Mouse (Mus musculus) CH12.LX (cell line): ENCODE data around the gene Eef1akmt3. TPM values are rescaled to one million over a fixed set of nuclear protein-coding genes. Genes with fewer than 3 reads are reported as not detected.

ENCODE experiments used
- DNase-seq: peaks from one replicate; pipeline ENCODE4 v3.0.0-alpha.2; 2013; ENCODE audit errors: extremely low read depth
- H3K27ac ChIP-seq: 2 replicates; pipeline ENCODE4 v1.5.1; 2012; ENCODE audit warnings: low read depth, mild to moderate bottlenecking, control low read depth, moderate library complexity; ENCODE audit not compliant: insufficient read depth
- H3K27me3 ChIP-seq: replicated peaks from 2 replicates; pipeline ENCODE3; 2012; ENCODE audit warnings: inconsistent platforms
- H3K36me3 ChIP-seq, 2 experiments: replicated peaks in 1 of 2; 2 replicates each; pipeline versions ENCODE3 to v1.6.1; 2012; ENCODE audit warnings: inconsistent platforms in 1 of 2, low read length in 1 of 2, mild to moderate bottlenecking in 1 of 2, mixed read lengths in 1 of 2, moderate library complexity in 1 of 2; ENCODE audit not compliant: control insufficient read depth in 1 of 2, insufficient read depth in 1 of 2
- H3K4me1 ChIP-seq, 2 experiments: 2 replicates each; pipeline ENCODE4 v1.6.1; 2012; ENCODE audit warnings: inconsistent platforms in 1 of 2, moderate library complexity in 1 of 2; ENCODE audit not compliant: insufficient read depth in 2 of 2, control insufficient read depth in 1 of 2
- H3K4me2 ChIP-seq: 2 replicates; pipeline ENCODE4 v1.6.1; 2012; ENCODE audit warnings: low read depth, mild to moderate bottlenecking, control low read depth; ENCODE audit not compliant: poor library complexity, insufficient read depth, severe bottlenecking
- H3K4me3 ChIP-seq, 3 experiments: fragments of 150-350 bp in 1 of 3; sonication (generic) in 1 of 3; replicated peaks in 1 of 3; 2 replicates each; pipeline versions ENCODE3 to v1.5.1; 2011 to 2012; ENCODE audit warnings: low read depth in 2 of 3, low read length in 2 of 3, mild to moderate bottlenecking in 2 of 3, moderate library complexity in 2 of 3, control low read depth in 1 of 3, improper control_type of control experiment in 1 of 3, inconsistent platforms in 1 of 3, mixed read lengths in 1 of 3; ENCODE audit not compliant: poor library complexity in 1 of 3
- H3K79me2 ChIP-seq: replicated peaks from 2 replicates; pipeline ENCODE4 v1.6.1; 2012; ENCODE audit warnings: mild to moderate bottlenecking, moderate library complexity; ENCODE audit not compliant: control insufficient read depth, poor library complexity, insufficient read depth, severe bottlenecking; ENCODE audit errors: extremely low read depth
- H3K9ac ChIP-seq: 2 replicates; pipeline ENCODE4 v1.6.1; 2012; ENCODE audit warnings: low read depth, mild to moderate bottlenecking, control low read depth, moderate library complexity; ENCODE audit not compliant: insufficient read depth
- H3K9me3 ChIP-seq: replicated peaks from 2 replicates; pipeline ENCODE3; 2012; ENCODE audit warnings: low read length, inconsistent platforms, mixed read lengths
- BHLHE40 ChIP-seq: IDR thresholded peaks from 2 replicates; pipeline ENCODE4 v1.6.1; 2011; ENCODE audit warnings: mild to moderate bottlenecking, low read depth, low read length, improper control_type of control experiment
- E2F4 ChIP-seq: IDR thresholded peaks from 2 replicates; pipeline ENCODE4 v1.6.1; 2011; ENCODE audit warnings: low read depth, low read length, improper control_type of control experiment; ENCODE audit not compliant: insufficient replicate concordance
- ELF1 ChIP-seq: IDR thresholded peaks from 2 replicates; pipeline ENCODE4 v1.6.1; 2014; ENCODE audit warnings: low read depth, mild to moderate bottlenecking, inconsistent platforms, low read length, improper control_type of control experiment
- EP300 ChIP-seq: IDR thresholded peaks from 2 replicates; pipeline ENCODE4 v1.6.1; 2011; ENCODE audit warnings: low read length, improper control_type of control experiment
- GABPA ChIP-seq: IDR thresholded peaks from 2 replicates; pipeline ENCODE4 v1.6.1; 2012; ENCODE audit warnings: low read depth, low read length, improper control_type of control experiment, inconsistent platforms; ENCODE audit not compliant: insufficient replicate concordance
- JUN ChIP-seq: IDR thresholded peaks from 2 replicates; pipeline ENCODE4 v1.6.1; 2011; ENCODE audit warnings: low read depth, mild to moderate bottlenecking, low read length, improper control_type of control experiment, moderate library complexity; ENCODE audit not compliant: insufficient read depth
- JUND ChIP-seq: conservative IDR thresholded peaks from 2 replicates; pipeline ENCODE4 v1.6.1; 2011; ENCODE audit warnings: low read depth, low read length, improper control_type of control experiment
- MAX ChIP-seq: IDR thresholded peaks from 2 replicates; pipeline ENCODE4 v1.6.1; 2011; ENCODE audit warnings: low read length, improper control_type of control experiment
- MAZ ChIP-seq: IDR thresholded peaks from 2 replicates; pipeline ENCODE4 v1.6.1; 2012; ENCODE audit warnings: low read depth, mild to moderate bottlenecking, inconsistent platforms, low read length, improper control_type of control experiment, moderate library complexity
- MEF2A ChIP-seq: IDR thresholded peaks from 2 replicates; pipeline ENCODE4 v1.6.1; 2014; ENCODE audit warnings: low read depth, mild to moderate bottlenecking, inconsistent platforms, low read length, improper control_type of control experiment, borderline replicate concordance
- MXI1 ChIP-seq: IDR thresholded peaks from 2 replicates; pipeline ENCODE4 v1.6.1; 2011; ENCODE audit warnings: mild to moderate bottlenecking, low read depth, low read length, improper control_type of control experiment
- POLR2A ChIP-seq: IDR thresholded peaks from 2 replicates; pipeline ENCODE4 v1.6.1; 2011; ENCODE audit warnings: low read depth, mild to moderate bottlenecking, improper control_type of control experiment, low read length
- SIN3A ChIP-seq: IDR thresholded peaks from 2 replicates; pipeline ENCODE4 v1.6.1; 2012; ENCODE audit warnings: low read length, improper control_type of control experiment, inconsistent platforms
- SMC3 ChIP-seq: IDR thresholded peaks from 2 replicates; pipeline ENCODE4 v1.6.1; 2011; ENCODE audit warnings: low read depth, low read length, improper control_type of control experiment
- dilution Hi-C: fragments of 300-500 bp; cut with MboI; formaldehyde crosslinking; loops from 2 replicates; pipeline ENCODE4 v1.14.3; 2020; ENCODE audit warnings: low sequenced_read_pairs; ENCODE audit not compliant: extremely low pct_unique_long_range_greater_than_20kb, extremely low pct_ligation_motif_present
- in situ Hi-C: fragments of 300-500 bp; cut with MboI; formaldehyde crosslinking; loops from 3 replicates; pipeline ENCODE4 v1.14.3; 2019; ENCODE audit warnings: low sequenced_read_pairs, low pct_ligation_motif_present, low pct_unique_long_range_greater_than_20kb, mixed read lengths
- polyA plus RNA-seq: library from polyadenylated mRNA; unstranded; fragments of >175 nt; gene quantifications from 2 replicates; pipeline ENCODE4 v1.2.1, GENCODE M21; 2012; ENCODE audit warnings: low read depth; ENCODE audit not compliant: insufficient read length
- total RNA-seq, 2 experiments: library from RNA; depleted of rRNA; stranded (reverse); fragments of 300-350 nt in 1 of 2; fragments of >200 nt in 1 of 2; gene quantifications; 2 replicates each; pipeline ENCODE4 v1.2.3; 2012 to 2014

Gene Eef1akmt3
- total RNA-seq (2012; rRNA removed) (0.76 and 0.98 TPM in 2 replicates), total RNA-seq (2014; rRNA removed) (0.62 and 0.78 TPM in 2 replicates), polyA plus RNA-seq (1.1 and 1.2 TPM in 2 replicates)

GRCm38 (mm10) chr10:127041274-127041766 is at the start of gene Eef1akmt3, which contains the start of gene Mettl1:
Gene Eef1akmt3 (minus strand): TSS chr10:127041513.
Gene Mettl1 (plus strand): TSS chr10:127041414.
- Histone ChIP-seq H3K4me1 (peaks cover 14 to 34% of the 10 kb centered on the region in 2 experiments), H3K4me3 (peak within 1 kb of the TSS; percentile 74 to 97 (median 91)), H3K27me3 (no peaks in the 10 kb centered on the region), H3K9ac (peak within 1 kb of the TSS; percentile 45)
- DNase-seq = no peak
- no peak for TF ChIP-seq JUND
- 0 out of 2 replicates have a peak, but pooled peaks have one; percentile 26 for TF ChIP-seq BHLHE40
- TF ChIP-seq SIN3A = peak; percentile 2; the same call in 1 of the 2 replicates
- TF ChIP-seq, all 38 proteins: peak for 2
- Histone ChIP-seq H3K27ac (peak within 1 kb of the TSS; percentile 63), H3K36me3 (peaks cover 16 to 47% of the 10 kb centered on the region in 2 experiments), H3K9me3 (no peaks in the 10 kb centered on the region), H3K4me2 (peak within 1 kb of the TSS; percentile 94), H3K79me2 (peaks cover 5% of the 10 kb centered on the region; the same call in 1 of the 2 replicates)
- dilution Hi-C loops (no loop called here), in situ Hi-C loops (no loop called here)

DNA sequence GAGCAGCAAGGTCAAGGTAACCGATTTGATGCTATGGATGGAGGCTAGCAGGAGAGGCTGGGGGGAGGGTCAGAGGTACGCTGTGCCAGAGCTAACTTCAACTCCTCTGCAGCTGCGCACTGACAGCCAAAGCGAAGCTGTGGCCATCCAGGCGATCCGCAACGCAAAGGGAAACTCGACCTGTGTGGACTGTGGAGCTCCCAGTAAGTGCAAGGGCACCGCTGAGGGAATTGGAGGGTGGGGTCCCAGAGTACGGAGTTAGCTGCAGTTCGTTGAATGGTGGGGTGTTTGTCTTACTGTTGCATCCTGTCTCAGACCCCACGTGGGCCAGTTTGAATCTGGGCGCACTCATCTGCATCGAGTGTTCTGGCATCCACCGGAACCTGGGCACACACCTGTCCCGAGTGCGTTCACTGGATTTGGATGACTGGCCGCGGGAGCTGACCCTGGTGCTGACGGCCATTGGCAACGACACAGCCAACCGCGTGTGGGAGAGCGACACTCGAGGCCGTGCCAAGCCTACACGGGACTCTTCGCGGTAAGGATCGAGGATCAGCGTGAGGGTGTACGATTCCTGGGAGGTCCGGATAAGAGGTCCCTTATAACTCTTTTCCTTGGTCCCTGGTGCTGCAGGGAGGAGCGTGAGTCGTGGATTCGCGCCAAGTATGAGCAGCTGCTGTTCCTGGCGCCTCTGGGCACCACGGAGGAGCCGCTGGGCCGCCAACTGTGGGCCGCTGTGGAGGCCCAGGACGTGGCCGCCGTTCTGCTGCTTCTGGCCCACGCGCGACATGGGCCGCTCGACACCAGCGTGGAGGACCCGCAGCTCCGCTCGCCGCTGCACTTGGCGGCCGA is 49.5 kb upstream of the Eef1akmt3 start:
- Histone ChIP-seq H3K4me1 (no peaks in the 10 kb centered on the region), H3K9ac (no peak overlapping the region), H3K27me3 (no peaks in the 10 kb centered on the region), H3K36me3 (peaks cover 73 to 94% of the 10 kb centered on the region in 2 experiments), H3K27ac (no peak overlapping the region), H3K79me2 (no peaks in the 10 kb centered on the region), H3K9me3 (peaks cover 11% of the 10 kb centered on the region), H3K4me3 (no peak overlapping the region), H3K4me2 (no peak overlapping the region)
- in situ Hi-C loops = no loop called here
- no peak for DNase-seq
- no peak for TF ChIP-seq SMC3
- no peak for TF ChIP-seq MAX
- no peak for TF ChIP-seq BHLHE40
- TF ChIP-seq POLR2A = no peak
- no peak for TF ChIP-seq MXI1
- no peak for TF ChIP-seq MAZ
- no peak for TF ChIP-seq MEF2A
- no peak for TF ChIP-seq JUN
- no peak for TF ChIP-seq E2F4
- TF ChIP-seq ELF1 = no peak
- no peak for TF ChIP-seq EP300
- no peak for TF ChIP-seq GABPA
- dilution Hi-C loops = no loop called here
